Mouse (Mus musculus) E14TG2a.4 (cell line): Measurements from ENCODE around the gene Rere.

Source experiments
- CTCF ChIP-seq: conservative IDR thresholded peaks from 2 replicates; pipeline ENCODE4 v1.5.1; 2014; ENCODE audit warnings: low read length
- NANOG ChIP-seq: IDR thresholded peaks from 2 replicates; pipeline ENCODE4 v1.6.1; 2014; ENCODE audit warnings: borderline replicate concordance, low read length, mixed read lengths
- POU5F1 ChIP-seq: IDR thresholded peaks from 2 replicates; pipeline ENCODE4 v1.6.1; 2014; ENCODE audit warnings: low read length, borderline replicate concordance

DNA sequence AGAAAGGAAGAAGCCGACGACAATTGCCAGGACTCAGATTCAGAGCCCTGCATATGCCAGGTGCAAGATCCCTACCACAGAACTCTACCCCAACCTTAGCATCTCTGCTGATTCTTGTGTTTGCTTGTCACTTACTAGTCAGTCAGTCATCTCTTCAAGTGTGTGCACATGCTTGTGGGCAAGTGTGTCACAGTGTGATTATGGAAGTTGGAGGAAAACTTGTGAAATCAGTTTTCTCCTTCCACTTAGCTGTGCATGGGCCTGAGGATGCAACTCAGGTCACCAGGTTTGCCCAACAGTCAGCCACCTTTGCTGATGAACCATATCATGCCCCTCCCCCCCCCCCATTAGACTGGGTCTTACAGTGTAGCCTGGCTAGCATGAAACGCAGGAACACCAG is 103.5 kb downstream of the Rere start:
- TF ChIP-seq CTCF = no peak
- no peak for TF ChIP-seq POU5F1
- no peak for TF ChIP-seq NANOG
